Mouse (Mus musculus): ENCODE data around the gene Unc50. TPM values are rescaled to one million over a fixed set of nuclear protein-coding genes. Genes with fewer than 3 reads are reported as not detected.

Unc50 gene
- total and polyA plus RNA-seq, 3 experiments: 25.6 to 33.6 (median 32.0) TPM

- H3K4me1 ChIP-seq (ENCODE audit: control insufficient read depth, insufficient read depth, low read length): peaks cover 10% of the 10 kb centered on the region
- H3K36me3 ChIP-seq (ENCODE audit: control insufficient read depth, insufficient read depth, low read length): peaks cover 5% of the 10 kb centered on the region
- 0 out of 2 replicates have a peak, but pooled peaks cover 2% of the 10 kb centered on the region for H3K79me2 ChIP-seq (replicated peaks; ENCODE audit: control insufficient read depth, insufficient read depth, low read length)
- peak in 1 of 2 experiments; percentile 28 for DNase-seq
- peak overlapping the region; percentile 87 for H3K4me3 ChIP-seq
- no peak for TF ChIP-seq EP300 (IDR thresholded peaks at IDR 0.05; ENCODE audit: insufficient read depth, low read depth, low read length)
- TF ChIP-seq CTCF (IDR thresholded peaks at IDR 0.05): no peak
- TF ChIP-seq POLR2A (IDR thresholded peaks at IDR 0.05; ENCODE audit: insufficient read depth, low read depth, low read length): no peak
- H3K27ac ChIP-seq: peak overlapping the region; percentile 88
- intact Hi-C loops (cut with DNase I): loop anchor here (10.0 kb wide), 1 partner anchor 446 kb away; the partner anchor contains the start of gene Lipt1
- 32% methylated on average over 2 of the region's 2 CpGs for WGBS
- H3K9ac ChIP-seq (ENCODE audit: low read depth, low read length): no peak overlapping the region
- no peaks in the 10 kb centered on the region for H3K27me3 ChIP-seq (ENCODE audit: control insufficient read depth, insufficient read depth, low read length)
Observed at GRCm38 (mm10) chr1:37428911-37429310, 1.0 kb upstream of the Unc50 start.

GRCm38 (mm10) chr1:37430297-37430840, 430 bp downstream of the Unc50 start:
- 1% methylated on average over 40 of the region's 40 CpGs for WGBS
- Histone ChIP-seq H3K27me3 (ENCODE audit: control insufficient read depth, insufficient read depth, low read length) (no peaks in the 10 kb centered on the region), H3K9ac (ENCODE audit: low read depth, low read length) (peak overlapping the region; percentile 94), H3K36me3 (ENCODE audit: control insufficient read depth, insufficient read depth, low read length) (peaks cover 5% of the 10 kb centered on the region), H3K4me1 (ENCODE audit: control insufficient read depth, insufficient read depth, low read length) (peaks cover 10% of the 10 kb centered on the region), H3K79me2 (replicated peaks; ENCODE audit: control insufficient read depth, insufficient read depth, low read length) (0 out of 2 replicates have a peak, but pooled peaks cover 2% of the 10 kb centered on the region), H3K27ac (peak overlapping the region; percentile 88), H3K4me3 (peak overlapping the region; percentile 87)
- no peak for TF ChIP-seq EP300 (IDR thresholded peaks at IDR 0.05; ENCODE audit: insufficient read depth, low read depth, low read length)
- TF ChIP-seq CTCF (IDR thresholded peaks at IDR 0.05): no peak
- TF ChIP-seq POLR2A (IDR thresholded peaks at IDR 0.05; ENCODE audit: insufficient read depth, low read depth, low read length): no peak
- DNase-seq: no peak
- intact Hi-C loops (cut with DNase I): no loop called here

- no peak for TF ChIP-seq POLR2A (IDR thresholded peaks at IDR 0.05; ENCODE audit: insufficient read depth, low read depth, low read length)
- no peak for TF ChIP-seq CTCF (IDR thresholded peaks at IDR 0.05)
- no peak for TF ChIP-seq EP300 (IDR thresholded peaks at IDR 0.05; ENCODE audit: insufficient read depth, low read depth, low read length)
- no peak overlapping the region for H3K27ac ChIP-seq
- DNase-seq: no peak
- no peaks in the 10 kb centered on the region for H3K79me2 ChIP-seq (replicated peaks; ENCODE audit: control insufficient read depth, insufficient read depth, low read length)
- 84% methylated on average over 3 of the region's 3 CpGs for WGBS
- no peaks in the 10 kb centered on the region for H3K27me3 ChIP-seq (ENCODE audit: control insufficient read depth, insufficient read depth, low read length)
- H3K4me1 ChIP-seq (ENCODE audit: control insufficient read depth, insufficient read depth, low read length): no peaks in the 10 kb centered on the region
- no peak overlapping the region for H3K9ac ChIP-seq (ENCODE audit: low read depth, low read length)
- H3K36me3 ChIP-seq (ENCODE audit: control insufficient read depth, insufficient read depth, low read length): peaks cover 3% of the 10 kb centered on the region
- intact Hi-C loops (cut with DNase I): no loop called here
- no peak overlapping the region for H3K4me3 ChIP-seq
Observed at GRCm38 (mm10) chr1:37436419-37436818, 6.5 kb downstream of the Unc50 start.

GRCm38 (mm10) chr1:37442848-37443835, 13.2 kb downstream of the Unc50 start:
- WGBS: 89% methylated on average over 16 of the region's 16 CpGs
- Histone ChIP-seq H3K9ac (ENCODE audit: low read depth, low read length) (no peak overlapping the region), H3K27ac (no peak overlapping the region), H3K27me3 (ENCODE audit: control insufficient read depth, insufficient read depth, low read length) (no peaks in the 10 kb centered on the region), H3K36me3 (ENCODE audit: control insufficient read depth, insufficient read depth, low read length) (no peaks in the 10 kb centered on the region; the same call in 1 of the 2 replicates), H3K79me2 (replicated peaks; ENCODE audit: control insufficient read depth, insufficient read depth, low read length) (no peaks in the 10 kb centered on the region), H3K4me1 (ENCODE audit: control insufficient read depth, insufficient read depth, low read length) (no peaks in the 10 kb centered on the region), H3K4me3 (no peak overlapping the region)
- DNase-seq: no peak
- intact Hi-C loops (cut with DNase I): no loop called here
- TF ChIP-seq CTCF (IDR thresholded peaks at IDR 0.05): no peak
- TF ChIP-seq EP300 (IDR thresholded peaks at IDR 0.05; ENCODE audit: insufficient read depth, low read depth, low read length): no peak

GRCm38 (mm10) chr1:37448361-37449095, 18.6 kb downstream of the Unc50 start:
- Histone ChIP-seq H3K36me3 (ENCODE audit: control insufficient read depth, insufficient read depth, low read length) (no peaks in the 10 kb centered on the region), H3K27ac (no peak overlapping the region), H3K79me2 (replicated peaks; ENCODE audit: control insufficient read depth, insufficient read depth, low read length) (no peaks in the 10 kb centered on the region), H3K4me1 (ENCODE audit: control insufficient read depth, insufficient read depth, low read length) (no peaks in the 10 kb centered on the region), H3K9ac (ENCODE audit: low read depth, low read length) (no peak overlapping the region), H3K27me3 (ENCODE audit: control insufficient read depth, insufficient read depth, low read length) (no peaks in the 10 kb centered on the region), H3K4me3 (no peak overlapping the region)
- DNase-seq: peak; percentile 32 to 66
- TF ChIP-seq CTCF (IDR thresholded peaks at IDR 0.05) (peak; percentile 82), POLR2A (IDR thresholded peaks at IDR 0.05; ENCODE audit: insufficient read depth, low read depth, low read length) (no peak)
- intact Hi-C loops (cut with DNase I): loop anchor here (1.0 kb wide), 1 partner anchor 191 kb away; no protein-coding TSS in a partner anchor
- 72% methylated on average over 10 of the region's 10 CpGs for WGBS
